Mouse (Mus musculus) limb, embryonic 10.5 days (tissue): ENCODE measurements around the gene Slc36a3. TPM values are rescaled to one million over a fixed set of nuclear protein-coding genes. Genes with fewer than 3 reads are reported as not detected.

Experiments
- DNase-seq: peaks from one replicate; pipeline ENCODE4 v3.0.0-alpha.2; 2017; ENCODE audit warnings: low spot score
- H3K27ac ChIP-seq: fragments of 300-500 bp; sonication (generic); 2 replicates; pipeline ENCODE4 v1.5.1; 2016; ENCODE audit warnings: mild to moderate bottlenecking
- H3K27me3 ChIP-seq: fragments of 300-500 bp; sonication (generic); 2 replicates; pipeline ENCODE4 v1.6.1; 2016; ENCODE audit warnings: low read depth, mild to moderate bottlenecking; ENCODE audit not compliant: poor library complexity, severe bottlenecking
- H3K36me3 ChIP-seq: fragments of 300-500 bp; sonication (generic); 2 replicates; pipeline ENCODE4 v1.6.1; 2016; ENCODE audit warnings: mild to moderate bottlenecking, moderate library complexity
- H3K4me1 ChIP-seq: fragments of 300-500 bp; sonication (generic); 2 replicates; pipeline ENCODE4 v1.6.1; 2016
- H3K4me3 ChIP-seq: fragments of 300-500 bp; sonication (generic); 2 replicates; pipeline ENCODE4 v1.5.1; 2016; ENCODE audit warnings: mild to moderate bottlenecking, moderate library complexity
- H3K9me3 ChIP-seq: fragments of 300-500 bp; sonication (generic); replicated peaks from 2 replicates; pipeline ENCODE4 v1.6.1; 2016; ENCODE audit warnings: mild to moderate bottlenecking
- WGBS: fragments of 180-500 bp; shearing (Covaris S2); methylation state at CpG from one replicate; pipeline ENCODE4 v1.1.7; 2016; 5-methylcytosine and 5-hydroxymethylcytosine counted together
- polyA plus RNA-seq: library from polyadenylated mRNA; unstranded; fragments of >200 nt; fragmentation: Nextera tagmentation; extraction: Ambion mirVana; gene quantifications from 2 replicates; pipeline ENCODE4 v1.2.1, GENCODE M21; 2016

Slc36a3 gene
- not detected in 2 replicates for polyA plus RNA-seq

DNA sequence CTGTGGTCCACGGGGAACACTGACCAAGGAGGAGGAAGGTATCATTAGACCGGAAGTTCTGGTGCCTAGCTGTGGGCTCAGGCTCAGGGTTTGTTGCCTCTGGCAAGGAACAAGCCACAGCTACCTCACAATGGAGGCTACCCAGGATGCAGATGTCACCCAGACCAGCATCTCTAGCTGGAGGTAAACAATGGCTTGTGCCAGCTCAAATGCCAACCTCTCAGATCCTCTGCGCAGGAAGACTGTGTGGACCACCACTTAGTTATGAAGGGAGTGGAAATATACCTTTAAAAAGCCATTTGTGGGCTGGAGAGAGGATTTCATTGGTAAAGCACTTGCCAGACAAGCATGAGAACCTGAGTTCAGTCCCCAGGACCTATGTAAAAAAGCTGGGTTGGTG lies at the start of gene Slc36a3:
Slc36a3 (minus strand) TSS at position 101 of the 400 bp plus-strand sequence.
- no peaks in the 10 kb centered on the region for H3K9me3 ChIP-seq
- H3K27ac ChIP-seq = no peak within 1 kb of the TSS
- H3K4me1 ChIP-seq = no peaks in the 10 kb centered on the region
- no peaks in the 10 kb centered on the region for H3K36me3 ChIP-seq
- DNase-seq = no peak
- no peaks in the 10 kb centered on the region for H3K27me3 ChIP-seq
- 89% methylated on average over 3 of the region's 3 CpGs for WGBS
- H3K4me3 ChIP-seq = no peak within 1 kb of the TSS

DNA sequence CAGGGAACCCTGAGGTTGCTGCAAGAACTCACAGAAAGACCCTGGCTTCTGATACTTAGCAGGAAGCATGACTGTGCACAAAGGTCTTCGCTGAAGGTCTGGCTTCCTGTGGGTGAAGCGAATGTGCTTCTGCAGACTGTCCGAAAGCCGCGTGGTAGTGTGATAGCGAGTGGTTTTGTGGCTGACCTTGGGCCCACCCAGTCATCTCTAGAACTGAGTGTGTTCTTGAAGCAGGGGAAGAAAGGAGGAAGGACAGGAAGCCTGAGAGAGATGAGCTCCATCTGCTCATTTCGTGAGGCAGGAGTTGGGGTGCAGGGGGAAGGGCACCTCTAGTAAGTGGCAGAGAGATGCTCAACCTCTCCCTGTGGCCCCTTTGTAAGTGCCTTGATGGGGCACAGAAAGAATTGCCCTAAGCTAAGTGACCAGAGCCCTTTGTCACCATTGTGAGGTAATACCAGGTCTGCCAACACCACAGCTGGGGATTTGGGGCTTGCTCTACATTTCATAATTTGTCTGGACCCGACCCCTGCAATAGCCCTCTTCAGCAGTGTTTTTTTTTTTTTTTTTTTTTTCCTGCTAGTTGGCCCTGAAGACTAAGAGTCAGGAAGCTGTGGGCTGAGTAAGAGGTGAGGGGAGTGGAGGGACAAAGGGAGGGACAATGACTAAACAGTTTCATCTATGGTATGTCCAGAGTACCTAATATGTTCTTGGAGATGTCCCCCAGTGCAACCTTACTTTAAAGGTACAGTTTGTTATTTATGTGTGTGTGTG lies 46.4 kb upstream of the Slc36a3 start:
- 85% methylated on average over 8 of the region's 8 CpGs for WGBS
- no peak overlapping the region for H3K4me3 ChIP-seq
- H3K4me1 ChIP-seq = no peaks in the 10 kb centered on the region
- no peaks in the 10 kb centered on the region for H3K9me3 ChIP-seq
- no peak overlapping the region for H3K27ac ChIP-seq
- H3K27me3 ChIP-seq = no peaks in the 10 kb centered on the region
- H3K36me3 ChIP-seq = no peaks in the 10 kb centered on the region
- DNase-seq = no peak

- Histone ChIP-seq H3K9me3 (no peaks in the 10 kb centered on the region), H3K27me3 (no peaks in the 10 kb centered on the region), H3K4me1 (no peaks in the 10 kb centered on the region), H3K4me3 (no peak overlapping the region), H3K27ac (no peak overlapping the region), H3K36me3 (no peaks in the 10 kb centered on the region)
- 65% methylated on average over 6 of the region's 6 CpGs for WGBS
- no peak for DNase-seq
Observed at GRCm38 (mm10) chr11:55197086-55197485, 45.6 kb upstream of the Slc36a3 start.

DNA sequence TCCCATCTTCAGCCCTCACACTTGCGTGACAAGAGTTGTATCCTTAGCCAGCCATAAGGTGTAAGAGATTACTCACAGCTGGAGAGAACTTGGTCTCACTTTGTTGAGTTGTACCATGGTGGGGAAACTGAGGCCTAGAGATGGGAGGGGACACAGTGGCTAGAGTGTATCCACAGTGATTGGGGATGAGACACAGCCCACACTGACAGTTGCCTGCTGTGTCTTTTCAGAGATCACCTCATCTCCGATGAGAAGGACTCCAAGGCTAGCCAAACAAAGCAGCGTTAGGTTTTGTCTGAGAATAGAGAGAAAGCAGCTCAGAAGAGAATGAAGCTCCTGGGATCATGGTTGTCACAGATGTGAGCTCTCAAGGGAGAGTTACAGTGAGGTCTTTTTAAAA lies 38.7 kb upstream of the Slc36a3 start:
- no peak overlapping the region for H3K27ac ChIP-seq
- H3K27me3 ChIP-seq = no peaks in the 10 kb centered on the region
- no peaks in the 10 kb centered on the region for H3K4me1 ChIP-seq
- H3K4me3 ChIP-seq = no peak overlapping the region
- H3K36me3 ChIP-seq = no peaks in the 10 kb centered on the region
- no peaks in the 10 kb centered on the region for H3K9me3 ChIP-seq
- no peak for DNase-seq
- WGBS = 88% methylated on average over 3 of the region's 3 CpGs

- WGBS = 84% methylated on average over 6 of the region's 6 CpGs
- no peak overlapping the region for H3K27ac ChIP-seq
- no peaks in the 10 kb centered on the region for H3K9me3 ChIP-seq
- no peak overlapping the region for H3K4me3 ChIP-seq
- peaks cover 10% of the 10 kb centered on the region; the same call in 1 of the 2 replicates for H3K4me1 ChIP-seq
- H3K36me3 ChIP-seq = no peaks in the 10 kb centered on the region
- no peak for DNase-seq
- H3K27me3 ChIP-seq = no peaks in the 10 kb centered on the region
Observed at GRCm38 (mm10) chr11:55187777-55188176, 36.3 kb upstream of the Slc36a3 start.

GRCm38 (mm10) chr11:55187292-55187691 lies 35.8 kb upstream of the Slc36a3 start:
- 86% methylated on average over 4 of the region's 4 CpGs for WGBS
- DNase-seq = no peak
- Histone ChIP-seq H3K27ac (no peak overlapping the region), H3K9me3 (no peaks in the 10 kb centered on the region), H3K27me3 (no peaks in the 10 kb centered on the region), H3K36me3 (no peaks in the 10 kb centered on the region), H3K4me3 (no peak overlapping the region), H3K4me1 (peaks cover 10% of the 10 kb centered on the region; the same call in 1 of the 2 replicates)

DNA sequence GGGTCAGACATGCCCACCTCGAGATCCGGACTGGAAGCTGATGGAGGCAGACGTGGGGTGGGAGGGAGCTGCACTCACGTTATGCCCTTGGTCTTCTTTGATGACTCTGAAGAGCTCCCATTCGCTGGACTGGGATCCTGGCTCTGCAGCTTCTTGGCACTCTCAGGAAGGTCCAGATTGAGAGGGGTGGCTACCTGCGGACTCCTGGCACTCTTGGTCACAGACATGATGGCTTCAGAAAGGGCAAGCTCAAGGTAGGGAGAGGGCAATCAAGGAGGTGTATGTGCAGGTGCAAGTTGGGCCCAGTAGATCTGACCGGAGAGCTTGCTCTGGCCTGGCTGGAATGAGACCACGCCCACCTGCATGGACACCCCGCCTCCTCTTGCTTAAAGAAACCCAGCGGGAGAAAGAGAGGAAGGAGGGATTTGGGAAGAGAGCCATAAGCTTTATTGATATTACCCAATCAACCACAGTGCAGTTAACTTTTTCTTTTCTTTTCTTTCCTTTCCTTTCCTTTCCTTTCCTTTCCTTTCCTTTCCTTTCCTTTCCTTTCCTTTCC lies 33.3 kb upstream of the Slc36a3 start, which contains the start of gene Slc36a2:
Slc36a2 (minus strand) TSS at position 345 of the 559 bp plus-strand sequence.
- H3K4me3 ChIP-seq = no peak within 1 kb of the TSS
- no peaks in the 10 kb centered on the region for H3K9me3 ChIP-seq
- peaks cover 10% of the 10 kb centered on the region; the same call in 1 of the 2 replicates for H3K4me1 ChIP-seq
- 34% methylated on average over 10 of the region's 10 CpGs for WGBS
- no peaks in the 10 kb centered on the region for H3K36me3 ChIP-seq
- DNase-seq = no peak
- H3K27ac ChIP-seq = no peak within 1 kb of the TSS
- no peaks in the 10 kb centered on the region for H3K27me3 ChIP-seq

DNA sequence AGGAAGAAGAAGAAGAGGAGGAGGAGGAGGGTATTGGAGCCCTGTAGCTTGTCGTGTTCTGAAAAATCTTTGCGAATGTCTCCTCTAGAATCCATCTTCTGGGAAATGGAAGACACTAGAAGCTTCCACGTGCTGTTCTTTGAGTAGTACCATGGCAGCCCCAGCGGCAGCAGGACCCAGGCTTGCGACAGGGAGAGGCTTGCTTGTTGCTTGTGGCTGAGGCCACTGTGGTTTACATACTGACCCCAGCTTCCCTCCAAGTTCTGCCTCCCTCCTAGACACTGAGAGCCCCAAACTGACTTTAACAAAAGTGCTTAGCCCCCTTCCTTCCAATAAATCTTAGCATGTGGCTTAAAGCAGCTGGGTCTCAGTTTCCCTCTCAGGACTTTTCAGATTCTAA lies 32.7 kb upstream of the Slc36a3 start:
- Histone ChIP-seq H3K27me3 (no peaks in the 10 kb centered on the region), H3K4me1 (peaks cover 10% of the 10 kb centered on the region; the same call in 1 of the 2 replicates), H3K27ac (no peak overlapping the region), H3K4me3 (no peak overlapping the region), H3K36me3 (no peaks in the 10 kb centered on the region), H3K9me3 (no peaks in the 10 kb centered on the region)
- WGBS = 87% methylated on average over 5 of the region's 5 CpGs
- no peak for DNase-seq

GRCm38 (mm10) chr11:55183124-55183523 lies 31.6 kb upstream of the Slc36a3 start:
- no peaks in the 10 kb centered on the region for H3K9me3 ChIP-seq
- no peaks in the 10 kb centered on the region for H3K27me3 ChIP-seq
- H3K4me1 ChIP-seq = peaks cover 10% of the 10 kb centered on the region; the same call in 1 of the 2 replicates
- H3K4me3 ChIP-seq = no peak overlapping the region
- H3K36me3 ChIP-seq = no peaks in the 10 kb centered on the region
- 71% methylated on average over 7 of the region's 7 CpGs for WGBS
- no peak for DNase-seq
- no peak overlapping the region for H3K27ac ChIP-seq

DNA sequence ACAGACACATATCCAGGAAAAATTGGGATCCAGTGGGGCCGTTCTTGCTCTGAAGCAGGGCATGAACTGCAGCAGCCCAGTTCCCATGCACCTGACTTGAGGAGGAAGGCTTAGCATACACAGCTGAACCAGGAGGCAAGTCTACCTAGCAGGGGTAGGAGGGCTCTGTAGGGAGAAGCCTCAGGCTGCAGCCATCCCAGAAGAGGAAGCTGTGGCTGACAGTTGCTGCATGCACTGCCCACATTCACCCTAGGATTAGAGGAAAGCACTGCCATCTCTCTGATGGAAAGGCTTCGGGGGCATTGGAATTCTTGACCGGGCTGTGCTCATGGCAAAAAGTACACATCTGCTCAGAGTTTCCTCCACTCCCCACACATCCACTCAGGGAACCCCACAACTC lies 28.3 kb upstream of the Slc36a3 start:
- Histone ChIP-seq H3K9me3 (no peaks in the 10 kb centered on the region), H3K36me3 (no peaks in the 10 kb centered on the region), H3K4me1 (peaks cover 10% of the 10 kb centered on the region; the same call in 1 of the 2 replicates), H3K4me3 (no peak overlapping the region), H3K27me3 (0 out of 2 replicates have a peak, but pooled peaks cover 3% of the 10 kb centered on the region), H3K27ac (no peak overlapping the region)
- WGBS = 82% methylated on average over 3 of the region's 3 CpGs
- DNase-seq = no peak

DNA sequence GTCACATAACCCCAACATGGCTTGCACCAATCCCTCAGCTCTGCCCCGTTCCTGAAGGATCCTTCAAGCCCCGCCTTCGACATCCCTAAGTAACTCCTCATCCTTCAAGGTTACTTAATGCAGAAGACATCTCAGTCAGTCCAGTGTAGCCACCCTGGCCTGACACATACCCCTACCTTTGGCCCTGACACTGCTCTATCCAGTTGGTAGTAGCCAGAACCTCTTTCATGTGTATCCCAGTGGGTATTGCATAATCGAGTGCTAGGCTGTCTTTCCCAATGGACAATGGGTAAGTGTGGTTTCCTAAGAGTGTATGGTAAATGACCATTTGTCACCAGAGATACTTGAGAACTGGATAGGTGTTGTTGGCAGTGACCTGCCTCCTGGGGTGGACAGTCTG lies 27.3 kb upstream of the Slc36a3 start:
- H3K4me1 ChIP-seq = peaks cover 7% of the 10 kb centered on the region; the same call in 1 of the 2 replicates
- H3K36me3 ChIP-seq = no peaks in the 10 kb centered on the region
- no peak for DNase-seq
- 0 out of 2 replicates have a peak, but pooled peaks cover 3% of the 10 kb centered on the region for H3K27me3 ChIP-seq
- 82% methylated on average over 4 of the region's 4 CpGs for WGBS
- no peak overlapping the region for H3K27ac ChIP-seq
- H3K9me3 ChIP-seq = no peaks in the 10 kb centered on the region
- H3K4me3 ChIP-seq = no peak overlapping the region

- Histone ChIP-seq H3K4me1 (no peaks in the 10 kb centered on the region), H3K27ac (no peak overlapping the region), H3K4me3 (no peak overlapping the region), H3K36me3 (no peaks in the 10 kb centered on the region), H3K9me3 (no peaks in the 10 kb centered on the region), H3K27me3 (no peaks in the 10 kb centered on the region)
- DNase-seq = no peak
- WGBS = 89% methylated on average over 4 of the region's 4 CpGs
Observed at GRCm38 (mm10) chr11:55170501-55170900, 19.0 kb upstream of the Slc36a3 start.

GRCm38 (mm10) chr11:55168914-55169313 lies 17.4 kb upstream of the Slc36a3 start:
- Histone ChIP-seq H3K4me3 (no peak overlapping the region), H3K36me3 (no peaks in the 10 kb centered on the region), H3K27ac (no peak overlapping the region), H3K4me1 (no peaks in the 10 kb centered on the region), H3K27me3 (no peaks in the 10 kb centered on the region), H3K9me3 (no peaks in the 10 kb centered on the region)
- WGBS = 92% methylated on average over 6 of the region's 6 CpGs
- DNase-seq = no peak
